Mouse (Mus musculus): ENCODE measurements around the gene Nrap.

GRCm38 (mm10) chr19:56439072-56439434 is 49.2 kb upstream of the Nrap start:
- TF ChIP-seq CTCF (IDR thresholded peaks at IDR 0.05; ENCODE audit: low read depth, low read length), result no peak
- no peak for TF ChIP-seq POLR2A (IDR thresholded peaks at IDR 0.05; ENCODE audit: extremely low read depth, insufficient read depth, low read length)

Measured in liver, adult 2 months (tissue).